21 mouse cellular contexts compared by ENCODE assay signal in genomic region chr16:96460788-96461187, GRCm38 (mm10). TPM values are rescaled to one million over a fixed set of nuclear protein-coding genes. Genes with fewer than 3 reads are reported as not detected.
"Had no signal": no experiment of that assay in that cellular context is flagged by ENCODE, and none has a peak within 500 bp of the region (broad histone marks: within the 10 kb centered on the region; RNA-seq: fewer than 3 reads in every experiment).

No protein-coding gene starts in this region.

- H3K9ac ChIP-seq: kidney, embryonic 15.5 days; limb, embryonic 13.5 days; liver, embryonic 12.5 days; liver, embryonic 15.5 days; lung, embryonic 15.5 days had no signal

- H3K4me2 ChIP-seq: kidney, embryonic 15.5 days; limb, embryonic 13.5 days; liver, embryonic 12.5 days; liver, embryonic 15.5 days; lung, embryonic 15.5 days; midbrain, embryonic 11.5 days had no signal

- H3K4me1 ChIP-seq: kidney, embryonic 15.5 days; limb, embryonic 10.5 days; limb, embryonic 13.5 days; liver, embryonic 12.5 days; liver, embryonic 15.5 days; lung, embryonic 15.5 days; megakaryocyte, embryonic 14.5 days had no signal

- H3K4me3 ChIP-seq: kidney, embryonic 15.5 days; left cerebral cortex, adult 2 months; limb, embryonic 10.5 days; limb, embryonic 13.5 days; liver, embryonic 12.5 days; liver, embryonic 15.5 days; lung, embryonic 15.5 days; megakaryocyte, embryonic 14.5 days had no signal

- H3K36me3 ChIP-seq: kidney, embryonic 15.5 days; limb, embryonic 10.5 days; limb, embryonic 13.5 days; liver, embryonic 12.5 days; liver, embryonic 15.5 days; lung, embryonic 15.5 days had no signal

- ATAC-seq: intestine, postnatal 0 days; liver, embryonic 12.5 days; midbrain, embryonic 16.5 days had no signal

- DNase-seq: kidney, adult 2 months; kidney, postnatal 10 days; kidney, postnatal 36 days; layer of hippocampus, postnatal 36 days; liver; lung, adult 18-20 months; lung, postnatal 10 days; lung, postnatal 36 days; thymus, postnatal 25 days had no signal

- H3K27ac ChIP-seq: kidney, embryonic 15.5 days; left cerebral cortex, adult 2 months; limb, embryonic 10.5 days; limb, embryonic 13.5 days; liver, embryonic 12.5 days; liver, embryonic 15.5 days; lung, embryonic 15.5 days had no signal

- H3K27me3 ChIP-seq: liver, embryonic 12.5 days; liver, embryonic 15.5 days; lung, embryonic 15.5 days had no signal

- H3K9me3 ChIP-seq: kidney, embryonic 15.5 days; limb, embryonic 10.5 days; limb, embryonic 13.5 days; liver, embryonic 12.5 days; liver, embryonic 15.5 days; lung, embryonic 15.5 days; megakaryocyte, embryonic 14.5 days had no signal

RNA-seq across cellular contexts. Expression of gene Itgb2l, which starts 17.4 kb away (rescaled TPM):
- polyA plus RNA-seq: kidney, adult 2 months; limb, embryonic 13.5 days; midbrain, embryonic 11.5 days; midbrain, embryonic 16.5 days; neural tube, embryonic 11.5 days had no signal
